In genomic region chr7:143461294-143461870, GRCm38 (mm10) we compare ENCODE assay signal across 8 mouse cellular contexts. TPM values are rescaled to one million over a fixed set of nuclear protein-coding genes. Genes with fewer than 3 reads are reported as not detected.
A peak's percentile ranks its signal among the peaks of the same experiment; 100 is the strongest.
DNase-seq lines count a peak whose midpoint lies in the region; ATAC-seq and TF ChIP-seq lines count a peak whose summit lies in the region.

No protein-coding gene starts in this region.

- WGBS in lung, embryonic 15.5 days = 25% methylated on average over 30 of the region's 32 CpGs
- WGBS in forebrain, embryonic 11.5 days = 28% methylated on average over 28 of the region's 32 CpGs
- 20% methylated on average over 27 of the region's 32 CpGs for WGBS in limb, embryonic 11.5 days
- 41% methylated on average over 27 of the region's 32 CpGs for whole genome bisulfite sequencing in olfactory bulb, adult 2 months

- H3K4me3 ChIP-seq in lung, embryonic 15.5 days = peak overlapping the region; percentile 24
- peak overlapping the region; percentile 5; the same call in 1 of the 2 replicates for H3K4me3 ChIP-seq in forebrain, embryonic 11.5 days (ENCODE audit: low read depth, low read length)
- 0 out of 2 replicates have a peak overlapping the region, but pooled peaks have one; percentile 0 for H3K4me3 ChIP-seq in limb, embryonic 11.5 days (ENCODE audit: low read depth, low read length)
- H3K4me3 ChIP-seq in olfactory bulb, adult 2 months (ENCODE audit: insufficient read depth, low read depth, low read length) = peak overlapping the region; percentile 22; the same call in 1 of the 2 replicates

- H3K4me2 ChIP-seq in lung, embryonic 15.5 days = peak overlapping the region; percentile 66
- H3K4me2 ChIP-seq in forebrain, embryonic 11.5 days (ENCODE audit: low read depth, low read length, severe bottlenecking) = peak overlapping the region; percentile 22
- peak overlapping the region; percentile 30; the same call in 1 of the 2 replicates for H3K4me2 ChIP-seq in limb, embryonic 11.5 days (ENCODE audit: low read depth, severe bottlenecking)

- H3K9ac ChIP-seq in lung, embryonic 15.5 days = peak overlapping the region; percentile 39
- peak overlapping the region; percentile 17; the same call in 1 of the 2 replicates for H3K9ac ChIP-seq in forebrain, embryonic 11.5 days (ENCODE audit: low read length)
- H3K9ac ChIP-seq in limb, embryonic 11.5 days (ENCODE audit: low read length) = peak overlapping the region; percentile 2; the same call in 1 of the 2 replicates

- peaks cover 4% of the 10 kb centered on the region; the same call in 1 of the 2 replicates for H3K27me3 ChIP-seq in lung, embryonic 15.5 days
- peaks cover 33% of the 10 kb centered on the region for H3K27me3 ChIP-seq in forebrain, embryonic 11.5 days (ENCODE audit: control insufficient read depth, insufficient read depth, low read length)
- no peaks in the 10 kb centered on the region for H3K27me3 ChIP-seq in limb, embryonic 11.5 days (ENCODE audit: control insufficient read depth, insufficient read depth, low read length)

- H3K9me3 ChIP-seq in lung, embryonic 15.5 days = peaks cover 10% of the 10 kb centered on the region; the same call in 1 of the 2 replicates
- H3K9me3 ChIP-seq in forebrain, embryonic 11.5 days (ENCODE audit: control insufficient read depth, low read length) = peaks cover 19% of the 10 kb centered on the region
- H3K9me3 ChIP-seq in limb, embryonic 11.5 days (ENCODE audit: control insufficient read depth, low read length) = peaks cover 20% of the 10 kb centered on the region

- H3K4me1 ChIP-seq in lung, embryonic 15.5 days = peaks cover 36% of the 10 kb centered on the region
- peaks cover 15% of the 10 kb centered on the region; the same call in 1 of the 2 replicates for H3K4me1 ChIP-seq in forebrain, embryonic 11.5 days (replicated peaks; ENCODE audit: control insufficient read depth, insufficient read depth, low read length)
- peaks cover 23% of the 10 kb centered on the region; the same call in 1 of the 2 replicates for H3K4me1 ChIP-seq in limb, embryonic 11.5 days (ENCODE audit: control insufficient read depth, insufficient read depth, low read length)
- H3K4me1 ChIP-seq in olfactory bulb, adult 2 months (ENCODE audit: control insufficient read depth, insufficient read depth, low read length) = peaks cover 15% of the 10 kb centered on the region

- H3K27ac ChIP-seq in lung, embryonic 15.5 days = peak overlapping the region; percentile 65
- H3K27ac ChIP-seq in forebrain, embryonic 11.5 days (ENCODE audit: low read depth, low read length) = no peak overlapping the region
- H3K27ac ChIP-seq in limb, embryonic 11.5 days (replicated peaks; ENCODE audit: low read depth, low read length) = peak overlapping the region; percentile 76
- no peak overlapping the region for H3K27ac ChIP-seq in olfactory bulb, adult 2 months (ENCODE audit: insufficient read depth, low read depth, low read length)

- DNase-seq in lung, postnatal 36 days = no peak
- no peak for DNase-seq in forebrain, embryonic 11.5 days (ENCODE audit: low spot score)
- DNase-seq in limb, embryonic 11.5 days (ENCODE audit: low spot score) = no peak
- no peak for DNase-seq in left cerebral cortex, adult 18-20 months (ENCODE audit: low spot score in 2 of 2)
- no peak for DNase-seq in ovary, postnatal 14 days (ENCODE audit: low spot score)
- DNase-seq in cerebellum, adult 8-10 months = no peak

- no peak for TF ChIP-seq POLR2A in olfactory bulb, adult 2 months (IDR thresholded peaks at IDR 0.05; ENCODE audit: insufficient read depth, low read depth, low read length)

- no peak for TF ChIP-seq CTCF in olfactory bulb, adult 2 months (IDR thresholded peaks at IDR 0.05; ENCODE audit: insufficient read depth, low read depth, low read length)

- ATAC-seq in lung, embryonic 15.5 days (ENCODE audit: borderline replicate concordance, extremely low read depth, low FRiP score, low TSS enrichment) = peak; percentile 39
- ATAC-seq in forebrain, embryonic 11.5 days (replicated peaks; ENCODE audit: low FRiP score) = peak; percentile 57
- ATAC-seq in limb, embryonic 11.5 days (ENCODE audit: insufficient number of reproducible peaks, low FRiP score, low TSS enrichment, low read depth) = peak; percentile 10; the same call in 1 of the 2 replicates

- H3K36me3 ChIP-seq in lung, embryonic 15.5 days = no peaks in the 10 kb centered on the region
- no peaks in the 10 kb centered on the region for H3K36me3 ChIP-seq in forebrain, embryonic 11.5 days (ENCODE audit: control insufficient read depth, insufficient read depth, low read length)
- H3K36me3 ChIP-seq in limb, embryonic 11.5 days (ENCODE audit: control insufficient read depth, insufficient read depth, low read length) = no peaks in the 10 kb centered on the region

RNA-seq across cellular contexts. Expression of gene Cdkn1c, which starts 0.5 kb away (rescaled TPM):
- 553 and 555 TPM in 2 replicates for polyA plus RNA-seq in lung, embryonic 15.5 days (2015; fragmentation: Nextera tagmentation; extraction: Ambion mirVana)
- 372 and 435 TPM in 2 replicates for polyA plus RNA-seq in forebrain, embryonic 11.5 days (2014; fragmentation: Nextera tagmentation; extraction: Ambion mirVana)
- 1,044 and 1,081 TPM in 2 replicates for polyA plus RNA-seq in limb, embryonic 11.5 days (2014; fragmentation: Nextera tagmentation; extraction: Ambion mirVana)
- polyA plus RNA-seq in olfactory bulb, adult 2 months (2012; ENCODE audit: insufficient read depth, insufficient read length, low replicate concordance, missing spikeins) = not detected in 2 replicates
- 10 to 100 TPM; 11.9 to 13.3 TPM for total RNA-seq in left cerebral cortex, adult 18-20 months (2021)

RNA-seq across cellular contexts. Expression of gene Slc22a18, which starts 12.2 kb away (rescaled TPM):
- 1.9 and 2.4 TPM in 2 replicates for polyA plus RNA-seq in lung, embryonic 15.5 days (2015; fragmentation: Nextera tagmentation; extraction: Ambion mirVana)
- polyA plus RNA-seq in forebrain, embryonic 11.5 days (2014; fragmentation: Nextera tagmentation; extraction: Ambion mirVana) = 0.20 and 0.29 TPM in 2 replicates
- 0.96 and 0.97 TPM in 2 replicates for polyA plus RNA-seq in limb, embryonic 11.5 days (2014; fragmentation: Nextera tagmentation; extraction: Ambion mirVana)
- not detected in 2 replicates for polyA plus RNA-seq in olfactory bulb, adult 2 months (2012; ENCODE audit: insufficient read depth, insufficient read length, low replicate concordance, missing spikeins)
- total RNA-seq in left cerebral cortex, adult 18-20 months (2021) = under 1 TPM; 0.68 to 0.86 TPM

RNA-seq across cellular contexts. Expression of gene Phlda2, which starts 41.6 kb away (rescaled TPM):
- 4.7 and 4.9 TPM in 2 replicates for polyA plus RNA-seq in lung, embryonic 15.5 days (2015; fragmentation: Nextera tagmentation; extraction: Ambion mirVana)
- polyA plus RNA-seq in forebrain, embryonic 11.5 days (2014; fragmentation: Nextera tagmentation; extraction: Ambion mirVana) = 1.2 and 2.3 TPM in 2 replicates
- polyA plus RNA-seq in limb, embryonic 11.5 days (2014; fragmentation: Nextera tagmentation; extraction: Ambion mirVana) = 7.5 and 9.6 TPM in 2 replicates
- polyA plus RNA-seq in olfactory bulb, adult 2 months (2012; ENCODE audit: insufficient read depth, insufficient read length, low replicate concordance, missing spikeins) = not detected in 2 replicates
- not detected for total RNA-seq in left cerebral cortex, adult 18-20 months (2021)

Comparison
In these comparisons a context has a peak if more than half of its experiments do, and no peak if none do; other contexts are left out.
1. H3K27ac ChIP-seq: peak in lung, embryonic 15.5 days (single experiment) and limb, embryonic 11.5 days (single experiment); none in forebrain, embryonic 11.5 days (single experiment) and olfactory bulb, adult 2 months (single experiment).
2. RNA of gene Cdkn1c, which starts 0.5 kb away (polyA plus RNA-seq): 1,044 to 1,081 TPM in limb, embryonic 11.5 days, 553 to 555 TPM in lung, embryonic 15.5 days and 372 to 435 TPM in forebrain, embryonic 11.5 days; not detected in olfactory bulb, adult 2 months; every median in the first group is over 100 times any median in the second.
3. Peak in every context shown above with its lines, with median percentiles within 50 percentile points of each other: ATAC-seq, H3K4me2 ChIP-seq, H3K4me3 ChIP-seq and H3K9ac ChIP-seq.